Mouse (Mus musculus) adipose tissue, adult 10 weeks (tissue): ENCODE measurements around the gene Myt1l. TPM values are rescaled to one million over a fixed set of nuclear protein-coding genes. Genes with fewer than 3 reads are reported as not detected.

Source experiments
- polyA plus RNA-seq: library from polyadenylated mRNA; stranded (reverse); fragments of 350-450 nt; fragmentation: Illumina TruSeq; extraction: RNeasy Lipid Tissue Mini Kit (QIAGEN cat#74804); gene quantifications from one replicate; pipeline ENCODE4 v1.2.3, GENCODE M21; 2014; ENCODE audit warnings: low read depth, low replicate concordance

Gene Myt1l
- polyA plus RNA-seq: 0.36 TPM

DNA sequence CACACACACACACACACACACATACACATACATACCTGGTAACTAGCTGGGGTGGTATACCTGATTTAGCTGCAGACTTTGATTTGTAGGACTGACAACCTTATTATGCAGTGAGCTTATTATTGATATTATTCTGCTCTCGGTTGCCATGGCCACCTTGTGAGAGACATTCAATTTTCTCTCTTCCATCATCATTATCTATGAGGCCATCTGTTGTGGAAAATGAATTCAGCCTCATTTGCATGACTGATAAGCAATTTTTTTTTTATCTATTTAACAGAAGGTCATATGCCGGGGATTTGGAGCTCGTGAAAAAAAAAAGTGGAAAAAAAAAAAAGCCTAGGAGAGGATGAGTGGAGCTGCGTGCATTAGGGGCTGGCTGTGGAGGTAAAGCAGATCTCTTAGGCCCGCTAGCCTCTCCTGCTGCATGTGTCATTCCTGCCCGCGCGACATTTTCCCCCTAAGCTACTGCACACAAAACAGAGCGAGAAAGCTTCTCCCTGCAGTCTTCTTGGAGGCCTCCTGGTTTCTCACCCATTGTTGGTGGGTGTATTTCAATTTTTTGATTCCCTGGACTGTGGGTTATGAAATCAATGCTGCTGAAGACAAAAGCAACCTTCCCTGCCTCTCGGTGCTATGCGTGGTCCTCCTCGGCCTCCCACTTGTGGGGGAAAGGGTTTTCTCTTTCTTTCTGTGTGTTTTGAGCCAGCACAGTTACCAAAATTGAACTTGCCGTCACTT lies at the start of gene Myt1l:
TSS of gene Myt1l (plus strand) at position 354 of the 741 bp plus-strand sequence.

GRCm38 (mm10) chr12:29937308-29937707 lies 409.1 kb downstream of the Myt1l start, which contains the start of gene Pxdn:
Gene Pxdn, plus strand, starts transcription at chr12:29937608.

